Mouse (Mus musculus): ENCODE results near the gene Lrp10.
A peak's percentile ranks its signal among the peaks of the same experiment; 100 is the strongest.

Lrp10 gene

DNA sequence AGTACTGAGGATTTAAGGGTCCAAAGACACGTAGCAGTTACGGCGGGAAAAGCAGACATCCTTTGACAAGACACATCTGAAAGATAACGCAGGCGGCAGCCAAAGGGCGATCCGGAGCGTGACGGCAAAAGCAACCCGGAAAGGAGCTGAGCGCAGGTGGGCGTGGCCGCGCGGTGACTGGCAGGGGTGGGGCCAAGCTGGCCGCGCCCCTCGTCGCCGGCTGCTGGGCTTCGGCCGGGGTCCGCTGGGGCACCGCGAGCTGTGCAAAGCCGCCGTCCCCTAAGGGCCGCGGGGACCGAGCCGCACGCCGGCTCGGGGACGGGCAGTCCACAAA is at the start of gene Lrp10:
Gene Lrp10 (plus strand): TSS at position 179 of the 334 bp plus-strand sequence.
- DNase-seq (ENCODE audit: low read depth, low spot score) = peak; percentile 67

DNA sequence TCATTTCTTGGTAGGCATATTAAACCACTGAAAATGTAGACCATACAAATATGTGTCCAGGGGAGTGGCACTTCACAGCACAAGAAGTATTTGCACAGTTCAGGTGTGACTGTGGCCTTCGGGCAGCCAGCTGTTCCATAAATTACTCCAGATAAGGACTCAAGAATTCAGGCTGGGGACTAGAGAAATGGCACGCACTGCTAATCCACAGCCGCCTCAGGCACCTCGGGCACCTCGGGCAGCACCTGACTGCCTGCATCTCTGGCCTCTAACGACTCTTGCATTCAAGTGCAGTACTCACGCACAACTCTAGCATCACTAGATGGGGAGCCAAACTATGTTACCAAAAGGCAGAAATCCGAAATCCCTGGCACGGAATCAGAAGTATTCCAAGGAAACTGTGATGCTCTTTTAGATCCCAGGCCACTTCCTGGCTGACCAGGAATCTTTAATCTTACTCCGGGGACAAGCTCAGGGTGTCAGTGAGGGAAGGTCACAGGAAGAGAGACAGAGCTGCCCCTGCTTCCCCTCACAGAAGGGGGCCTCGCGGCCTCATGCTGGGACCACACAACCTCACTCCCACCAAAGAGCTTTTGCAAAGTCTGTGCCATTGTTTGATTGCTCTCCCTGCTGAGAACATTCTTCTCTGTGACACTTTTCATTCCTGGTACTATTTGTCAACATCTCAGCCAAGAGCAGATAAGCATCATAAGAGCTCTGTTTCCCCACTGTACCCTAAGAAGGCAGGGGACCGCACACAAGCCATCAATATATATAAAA is 48.5 kb upstream of the Lrp10 start:
- no peak for DNase-seq (ENCODE audit: low read depth, low spot score)

GRCm38 (mm10) chr14:54416229-54416775 is 47.6 kb upstream of the Lrp10 start:
- no peak for DNase-seq (ENCODE audit: low read depth, low spot score)

GRCm38 (mm10) chr14:54416830-54417229 is 47.1 kb upstream of the Lrp10 start:
- no peak for DNase-seq (ENCODE audit: low read depth, low spot score)

DNA sequence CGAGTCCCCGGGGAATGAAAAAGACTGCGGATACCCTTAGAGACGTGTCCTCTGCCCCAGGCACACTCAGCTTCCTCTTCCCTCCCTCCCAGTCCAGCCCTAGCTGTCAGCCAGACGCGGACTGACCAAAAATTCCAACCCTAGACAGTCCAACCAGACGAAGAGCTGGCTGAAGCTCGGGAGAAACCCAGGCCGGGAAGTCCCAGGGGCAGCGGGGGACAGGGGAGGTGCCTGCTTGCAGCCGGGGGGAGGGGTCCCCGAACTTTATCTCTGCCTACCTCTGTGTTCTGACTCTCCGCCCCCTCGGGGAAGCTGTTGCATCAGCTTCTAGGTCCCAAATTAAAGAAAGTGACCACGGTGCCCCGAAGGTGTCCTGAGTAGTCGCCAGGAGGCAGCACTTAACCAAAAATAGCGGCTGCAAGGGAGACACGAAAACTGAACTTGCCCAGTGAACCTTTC is 46.3 kb upstream of the Lrp10 start, which contains the start of gene Slc7a7:
Gene Slc7a7 (minus strand): TSS at position 158 of the 459 bp plus-strand sequence.
- no peak for DNase-seq (ENCODE audit: low read depth, low spot score)

GRCm38 (mm10) chr14:54421014-54421413 is 42.9 kb upstream of the Lrp10 start:
- no peak for DNase-seq (ENCODE audit: low read depth, low spot score)

GRCm38 (mm10) chr14:54423406-54423805 is 40.5 kb upstream of the Lrp10 start:
- no peak for DNase-seq (ENCODE audit: low read depth, low spot score)

DNA sequence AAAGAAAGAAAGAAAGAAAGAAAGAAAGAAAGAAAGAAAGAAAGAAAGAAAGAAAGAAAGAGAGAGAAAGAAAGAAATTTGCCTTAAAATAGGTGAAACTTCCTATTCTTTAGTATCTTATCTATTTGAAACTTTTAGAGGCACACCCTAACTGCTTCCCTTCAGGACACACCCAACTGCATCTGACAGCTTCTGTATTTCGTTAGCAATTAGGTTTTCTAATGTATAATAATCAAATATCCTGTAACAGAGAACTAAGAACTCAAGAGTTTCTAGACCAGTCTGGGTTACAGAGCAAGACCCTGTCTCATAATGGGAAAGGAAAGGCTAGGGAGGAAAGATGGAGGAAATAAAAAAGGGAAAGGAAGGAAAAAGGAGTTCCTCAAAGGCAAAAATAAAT is 39.3 kb upstream of the Lrp10 start:
- no peak for DNase-seq (ENCODE audit: low read depth, low spot score)

DNA sequence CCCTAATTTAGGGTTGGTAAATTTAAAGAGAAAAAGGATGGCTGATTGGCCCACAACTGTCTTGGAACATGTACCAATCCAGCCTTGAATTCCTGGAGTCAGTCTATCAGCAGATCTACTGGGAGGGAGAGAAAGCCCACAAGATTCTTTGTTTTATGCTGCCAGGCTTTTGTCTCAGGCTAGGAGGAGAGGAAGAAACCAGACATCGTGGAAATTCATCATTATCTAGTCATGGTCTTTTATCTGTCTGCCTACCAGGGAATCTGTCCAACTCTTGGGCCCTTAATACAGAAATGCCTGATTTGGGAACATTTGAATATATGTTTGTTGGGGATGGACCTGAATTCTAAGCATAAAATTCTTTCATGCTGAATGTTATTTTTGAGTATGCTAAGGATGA is 38.4 kb upstream of the Lrp10 start:
- no peak for DNase-seq (ENCODE audit: low read depth, low spot score)

GRCm38 (mm10) chr14:54426003-54426688 is 37.8 kb upstream of the Lrp10 start:
- DNase-seq (ENCODE audit: low read depth, low spot score) = no peak

DNA sequence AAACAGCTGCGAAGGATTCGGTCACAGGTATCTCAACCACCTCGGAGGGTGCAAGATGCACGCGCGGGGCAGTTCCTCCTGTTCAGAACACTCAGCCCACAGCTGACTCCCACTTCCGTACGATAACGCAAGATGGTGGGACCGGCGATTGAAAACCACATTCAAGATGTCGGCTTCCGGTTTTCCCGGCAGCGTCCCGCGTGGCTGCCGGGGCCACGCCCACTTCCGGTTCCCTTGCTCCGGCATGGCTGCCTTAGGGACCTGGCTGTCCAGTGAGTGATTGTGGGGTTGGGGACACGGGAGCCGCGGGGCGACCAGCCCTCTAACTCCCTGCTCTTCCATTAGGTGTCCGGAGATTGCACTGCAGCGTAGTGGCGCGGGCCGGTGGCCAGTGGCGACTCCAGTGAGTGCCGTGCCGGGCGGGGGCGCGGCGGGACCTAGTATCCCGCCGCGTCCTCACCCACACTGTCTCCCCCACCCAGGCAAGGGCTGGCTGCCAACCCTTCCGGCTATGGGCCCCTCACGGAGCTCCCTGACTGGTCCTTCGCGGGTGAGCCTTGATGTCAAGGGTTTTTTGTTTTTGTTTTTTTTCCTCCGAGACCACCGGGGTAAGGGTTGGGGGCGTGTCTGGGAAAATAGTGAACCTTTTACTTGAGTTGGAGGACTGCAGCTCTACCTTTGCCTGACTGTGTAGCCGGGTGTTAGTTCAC is 37.1 kb upstream of the Lrp10 start, which contains the start of gene Mrpl52:
Gene Mrpl52 (plus strand): TSS at position 221 of the 710 bp plus-strand sequence.
- DNase-seq (ENCODE audit: low read depth, low spot score) = peak; percentile 67

GRCm38 (mm10) chr14:54427696-54428095 is 36.2 kb upstream of the Lrp10 start:
- DNase-seq (ENCODE audit: low read depth, low spot score) = no peak

DNA sequence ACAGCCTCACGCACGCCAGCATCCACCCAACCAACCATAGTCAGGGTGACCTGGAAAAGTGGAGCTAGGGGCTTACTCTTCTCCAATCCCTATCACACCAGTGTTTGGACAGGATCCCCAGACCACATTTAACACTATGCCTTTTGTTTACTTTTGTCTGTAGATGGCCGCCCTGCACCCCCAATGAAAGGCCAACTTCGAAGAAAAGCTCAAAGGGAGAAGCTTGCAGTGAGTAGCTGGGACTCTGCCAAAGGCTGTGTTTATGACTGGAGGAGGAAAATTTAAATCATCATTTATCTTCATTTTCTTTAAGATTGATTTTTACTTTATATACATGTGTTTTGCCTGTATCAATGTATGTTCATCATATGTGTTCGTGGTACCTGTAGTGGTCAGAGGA is 35.5 kb upstream of the Lrp10 start:
- DNase-seq (ENCODE audit: low read depth, low spot score) = no peak

GRCm38 (mm10) chr14:54429332-54430093 is 34.4 kb upstream of the Lrp10 start:
- DNase-seq (ENCODE audit: low read depth, low spot score) = no peak

DNA sequence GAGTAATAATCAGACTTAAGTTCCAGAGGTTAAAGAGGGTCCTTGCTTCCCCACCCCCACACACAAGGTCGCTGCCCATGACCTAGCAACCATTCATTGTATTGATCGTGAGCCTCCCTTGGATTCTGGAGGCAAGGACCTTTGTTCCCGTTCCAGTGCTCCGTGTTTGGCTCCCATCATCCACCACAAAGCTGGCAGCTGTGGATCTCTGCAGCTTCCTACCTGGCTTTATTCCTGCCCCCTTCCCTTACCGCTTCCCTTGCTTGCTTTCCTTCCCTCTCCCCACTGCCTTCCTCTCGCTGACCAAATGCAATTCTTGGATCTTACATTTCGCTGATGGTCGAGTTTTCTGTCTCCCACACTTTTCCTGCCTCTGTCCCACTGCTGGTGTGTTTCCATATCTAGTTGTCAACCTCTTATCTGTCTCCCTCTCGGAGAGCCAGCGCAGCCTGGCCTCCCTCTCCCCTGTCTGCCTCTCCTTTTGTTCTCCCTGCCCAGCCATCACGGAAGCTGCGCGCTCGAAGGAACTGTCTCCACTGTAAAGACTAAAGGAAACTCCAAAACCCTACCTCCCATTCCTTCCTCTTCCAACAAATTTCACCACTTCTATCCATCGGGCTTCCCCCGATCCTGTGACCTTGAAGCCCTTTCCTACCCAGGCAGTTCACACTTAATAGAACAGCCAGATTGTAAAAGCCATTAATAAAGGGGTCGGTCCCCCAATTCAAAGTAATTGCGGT is 33.4 kb upstream of the Lrp10 start:
- DNase-seq (ENCODE audit: low read depth, low spot score) = no peak

- no peak for DNase-seq (ENCODE audit: low read depth, low spot score)
Observed at GRCm38 (mm10) chr14:54431334-54432077, 32.4 kb upstream of the Lrp10 start, which contains the start of gene Mmp14. TSS of gene Mmp14 (plus strand) at chr14:54431612.

- DNase-seq (ENCODE audit: low read depth, low spot score) = no peak
Observed at GRCm38 (mm10) chr14:54432078-54432836, 31.7 kb upstream of the Lrp10 start.

DNA sequence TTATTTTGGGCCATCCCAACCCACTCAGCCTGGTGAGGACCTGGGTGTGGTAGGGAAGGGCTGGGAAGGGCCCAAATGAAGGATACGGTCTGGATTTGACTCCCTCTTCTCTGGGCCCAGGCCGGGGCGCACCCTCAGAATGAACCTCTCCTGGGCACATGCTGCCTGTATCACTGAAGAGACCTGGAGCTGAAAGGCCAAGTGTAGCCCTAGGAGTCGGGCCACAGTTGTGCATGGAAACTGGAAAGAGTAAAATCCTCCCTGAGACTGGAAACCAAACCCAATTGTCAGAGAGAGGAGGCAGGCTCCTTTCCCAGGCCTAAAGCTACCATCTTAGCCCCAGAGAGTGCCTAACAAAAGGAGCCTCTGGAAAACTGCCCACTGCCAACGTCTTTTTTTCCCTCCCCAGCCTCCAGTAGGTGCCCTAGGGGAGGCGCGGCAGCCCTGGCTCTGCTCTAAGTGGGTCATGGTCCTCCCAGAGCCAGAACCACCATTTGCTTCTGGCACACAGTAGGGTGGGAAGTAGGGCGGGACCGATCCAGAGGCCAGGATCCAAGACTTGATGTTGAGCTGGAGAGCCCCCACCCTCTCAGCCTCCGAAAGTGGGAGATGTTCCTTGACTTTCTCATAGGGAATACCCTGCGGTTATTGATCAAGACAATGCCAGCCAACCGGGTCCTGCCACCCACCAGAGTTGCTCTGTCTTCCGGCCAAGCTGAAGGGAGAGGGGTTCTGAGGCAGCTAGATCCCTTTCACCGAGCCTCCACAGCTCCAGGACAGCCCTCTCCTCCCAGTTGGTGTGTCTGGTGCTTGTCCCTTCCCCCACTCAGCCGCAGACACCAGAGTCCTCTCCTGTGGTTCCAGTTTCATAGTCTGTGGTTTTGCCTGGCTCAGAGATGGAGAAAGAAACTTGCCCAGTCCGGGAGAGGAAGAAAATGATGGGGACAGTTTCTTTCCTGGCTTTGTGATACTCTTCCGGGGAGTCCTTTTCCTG is 30.8 kb upstream of the Lrp10 start:
- no peak for DNase-seq (ENCODE audit: low read depth, low spot score)
